Comparison of ENCODE assay signal across 9 mouse cellular contexts in genomic region chr13:75204417-75204816, GRCm38 (mm10).
A peak's percentile ranks its signal among the peaks of the same experiment; 100 is the strongest.
DNase-seq lines count a peak whose midpoint lies in the region; ATAC-seq lines count a peak whose summit lies in the region.
"Had no signal": no experiment of that assay in that cellular context is flagged by ENCODE, and none has a peak within 500 bp of the region (broad histone marks: within the 10 kb centered on the region; RNA-seq: fewer than 3 reads in every experiment).

No protein-coding gene starts in this region.

- DNase-seq in cerebellum, postnatal 10 days, result peak; percentile 17 to 27
- peak; percentile 10 for DNase-seq in layer of hippocampus, adult 9-11 months
- no peak for DNase-seq in layer of hippocampus, postnatal 10 days (ENCODE audit: low spot score in 2 of 2)
- peak; percentile 44 for DNase-seq in Muller cell, postnatal 12 days (ENCODE audit: inconsistent ontology term)
- DNase-seq in spleen, postnatal 4 days (ENCODE audit: low spot score in 2 of 2), result no peak
- DNase-seq in spleen, postnatal 10 days (ENCODE audit: low spot score in 2 of 2), result no peak
- DNase-seq: kidney, adult 18-20 months had no signal

- ATAC-seq in cerebellum, adult (ENCODE audit: insufficient number of reproducible peaks, low FRiP score, low TSS enrichment), result no peak
- 0 out of 2 replicates have a peak, but pooled peaks have one; percentile 34 for ATAC-seq in megakaryocyte progenitor cell, adult 5-6 weeks (replicated peaks; ENCODE audit: poor library complexity)

Comparison
In these comparisons a context has a peak if more than half of its experiments do, and no peak if none do; other contexts are left out.
1. DNase-seq: peak in cerebellum, postnatal 10 days (2 of 2), layer of hippocampus, adult 9-11 months (single experiment) and Muller cell, postnatal 12 days (single experiment); none in layer of hippocampus, postnatal 10 days (0 of 2), spleen, postnatal 4 days (0 of 2) and spleen, postnatal 10 days (0 of 2).